Mouse (Mus musculus) embryonic stem cell, embryonic (primary cell): Measurements from ENCODE around the gene Mthfd1.
"Not testable (repeated sequence)": the region's sequence is repeated elsewhere in the genome, so short reads cannot be mapped to it uniquely, and the experiment has no call there.

ENCODE experiments used
- CTCF ChIA-PET, 4 experiments: fragments of 300-600 bp in 2 of 4; fragments of 350-600 bp in 2 of 4; sonication (Branson Sonifier 250); formaldehyde crosslinking; loops; one replicate each; lab custom pipeline; 2022; ENCODE audit warnings: inconsistent platforms in 2 of 4; lab: Charles Lee
- POLR2A ChIA-PET, 4 experiments: fragments of 300-600 bp in 2 of 4; fragments of 350-600 bp in 2 of 4; sonication (Branson Sonifier 250); formaldehyde crosslinking; loops; one replicate each; lab custom pipeline; 2022; ENCODE audit warnings: antibody characterized with exemption in 4 of 4, inconsistent platforms in 1 of 4; lab: Charles Lee

The Mthfd1 gene

DNA sequence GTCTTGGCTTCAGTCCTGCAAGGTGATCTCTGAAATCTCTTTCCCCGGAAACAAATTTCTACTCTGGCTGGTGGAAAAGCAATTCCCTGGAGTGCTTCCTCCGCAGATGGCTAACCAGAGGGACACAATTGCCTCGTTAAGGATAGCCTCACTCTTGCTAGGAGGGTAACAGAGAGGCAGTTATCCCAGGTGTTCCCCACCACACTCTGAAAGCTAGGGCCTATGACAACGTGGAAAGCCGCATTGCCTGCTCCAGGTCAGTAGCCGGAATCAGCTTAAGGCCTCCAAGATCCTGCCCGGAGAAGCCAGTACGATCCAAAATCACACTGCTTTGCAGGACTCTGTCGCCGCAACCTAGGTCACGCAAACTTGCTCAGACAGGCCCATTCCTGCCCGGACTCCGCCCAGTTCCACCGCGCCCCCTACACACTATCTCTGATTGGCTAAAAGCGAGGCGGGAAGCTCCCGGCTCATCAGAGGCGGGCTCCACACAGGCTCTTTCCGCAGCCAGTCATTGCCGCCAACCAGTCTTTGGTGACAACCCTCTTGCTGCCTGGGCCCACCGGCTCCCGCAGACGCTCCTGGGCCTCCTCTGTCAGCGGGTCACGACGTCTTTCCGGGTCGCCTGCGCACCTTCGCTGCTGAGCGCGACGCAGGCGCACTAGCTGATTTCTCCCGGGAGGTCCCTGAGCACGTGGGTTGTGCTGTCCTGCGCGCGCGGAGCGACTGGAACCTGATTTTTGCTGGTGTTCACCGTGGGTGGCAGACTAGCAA lies at the start of gene Mthfd1:
Gene Mthfd1 (plus strand): TSS at position 574 of the 774 bp plus-strand sequence.
- ChIA-PET CTCF (interaction anchor here (0.5 to 2.6 kb wide), 14 partner anchors 8 to 279 kb away, joined by 3 to 11 read pairs (median 4); partner anchors contain the start of gene Tex21 (in 1 of the 4)), POLR2A (interaction anchor here (0.6 to 5.4 kb wide), 75 partner anchors 7 to 708 kb away, joined by 3 to 34 read pairs (median 4); partner anchors contain the start of genes Akap5 (in 2 of the 4), Hspa2 (in 1 of the 4), Max (in 1 of the 4) and Tex21 (in 1 of the 4))

DNA sequence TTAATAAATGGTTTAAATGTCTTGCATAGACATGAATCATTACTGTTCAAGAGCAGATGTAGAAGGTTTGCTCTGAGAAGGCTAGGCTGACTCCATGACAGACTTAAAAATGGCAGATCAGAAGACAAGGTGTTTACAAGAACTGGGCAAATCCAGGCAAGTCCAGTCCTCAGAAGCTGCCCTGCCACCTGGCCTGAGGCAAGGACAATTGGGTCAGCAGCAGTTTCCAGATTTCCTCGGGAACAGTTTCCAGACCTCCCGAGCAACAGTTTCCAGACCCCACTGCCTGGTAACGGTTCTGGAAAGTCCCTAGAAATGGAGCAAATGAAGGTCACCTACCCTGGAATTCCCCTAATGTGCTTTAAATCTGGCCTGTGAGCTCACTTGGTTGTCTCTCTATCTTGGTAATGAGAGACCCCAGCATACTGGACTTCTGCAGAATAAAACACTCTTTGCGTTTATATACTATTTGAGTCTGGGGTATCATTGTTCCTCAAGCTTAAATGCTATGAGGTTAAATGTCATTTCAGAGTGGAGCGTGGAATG lies 45.6 kb upstream of the Mthfd1 start:
- ChIA-PET CTCF (interaction anchor here in 2 of 4 experiments (1.0 to 1.4 kb wide), 2 partner anchors 13 kb away, joined by 4 to 5 read pairs; no protein-coding TSS in a partner anchor), POLR2A (interaction anchor here in 3 of 4 experiments (0.7 to 1.5 kb wide), 7 partner anchors 9 to 239 kb away, joined by 3 to 6 read pairs (median 4); partner anchors contain the start of gene Mthfd1 (in 1 of the 3))

DNA sequence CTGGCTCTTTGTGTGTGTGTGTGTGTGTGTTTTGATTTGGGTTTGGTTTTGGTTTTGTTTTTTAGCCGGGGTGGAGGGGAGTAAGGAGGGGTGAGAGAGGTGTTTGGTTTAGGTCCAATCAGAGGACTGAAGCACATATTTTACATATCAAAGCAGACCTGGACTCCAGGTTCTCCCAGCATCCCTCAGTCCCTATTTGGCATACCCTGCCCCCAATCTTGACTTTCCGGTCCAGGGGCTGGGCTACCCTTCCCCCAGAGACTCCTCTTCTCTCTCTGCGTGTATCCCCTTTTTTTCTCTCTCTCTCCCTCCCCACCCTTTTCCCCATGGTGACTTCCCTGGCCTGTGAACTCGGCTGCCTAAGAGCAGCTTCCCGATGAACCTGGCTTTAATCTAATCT lies 40.0 kb upstream of the Mthfd1 start:
- ChIA-PET POLR2A (interaction anchor here (1.0 to 4.2 kb wide), 7 partner anchors 10 to 695 kb away, joined by 3 to 34 read pairs (median 5); partner anchors contain the start of gene Mthfd1 (in 2 of the 4)), CTCF (interaction anchor here in 1 of 4 experiments (0.6 kb wide), 1 partner anchor 20 kb away, joined by 4 read pairs; no protein-coding TSS in a partner anchor)

DNA sequence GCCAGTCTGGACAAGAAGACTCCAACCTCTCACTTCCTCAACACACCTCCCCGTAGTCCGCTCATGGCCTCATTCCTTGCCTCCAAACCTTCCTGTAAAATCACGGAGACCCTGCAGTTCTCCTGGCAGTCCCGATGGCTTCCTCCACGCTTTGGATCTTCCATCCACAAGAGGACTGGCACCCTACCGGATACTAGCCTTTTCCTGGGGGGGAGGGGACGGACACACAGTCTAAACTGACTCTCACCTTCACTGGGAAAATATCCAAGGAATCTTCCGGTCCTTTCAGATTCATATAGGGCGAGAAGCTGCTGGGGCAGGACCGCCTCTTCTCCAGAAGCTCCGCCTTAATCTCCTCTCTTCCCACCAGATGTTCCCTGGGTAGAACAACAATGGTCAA lies 38.4 kb upstream of the Mthfd1 start:
- ChIA-PET POLR2A (interaction anchor here (0.6 to 4.2 kb wide), 26 partner anchors 10 to 547 kb away, joined by 3 to 34 read pairs (median 4); partner anchors contain the start of genes Mthfd1 (in 3 of the 4) and Wdr89 (in 1 of the 4)), CTCF (interaction anchor here in 3 of 4 experiments (0.6 to 1.5 kb wide), 6 partner anchors 20 to 379 kb away, joined by 3 to 4 read pairs (median 3); no protein-coding TSS in a partner anchor)

DNA sequence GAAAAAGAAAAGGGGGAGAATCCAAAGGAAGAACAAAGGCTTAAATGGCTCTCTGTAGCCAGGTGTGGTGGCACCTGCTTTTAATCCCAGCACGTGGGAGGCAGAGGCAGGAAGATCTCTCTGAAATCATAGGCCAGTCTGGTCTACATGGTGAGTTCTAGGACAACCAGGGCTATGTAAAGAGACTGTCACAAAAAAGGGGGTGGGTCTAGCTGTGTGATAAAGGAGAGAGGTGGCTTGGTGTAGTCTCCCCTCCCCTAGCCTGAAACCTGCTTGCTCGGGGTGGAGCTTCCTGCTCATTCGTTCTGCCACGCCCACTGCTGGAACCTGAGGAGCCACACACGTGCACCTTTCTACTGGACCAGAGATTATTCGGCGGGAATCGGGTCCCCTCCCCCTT lies 33.0 kb upstream of the Mthfd1 start:
- CTCF ChIA-PET, result not testable (repeated sequence)
- POLR2A ChIA-PET, result interaction anchor here in 2 of 4 experiments (0.8 to 2.3 kb wide), 5 partner anchors 8 to 33 kb away, joined by 3 to 8 read pairs (median 4); partner anchors contain the start of gene Mthfd1 (in 1 of the 2)

DNA sequence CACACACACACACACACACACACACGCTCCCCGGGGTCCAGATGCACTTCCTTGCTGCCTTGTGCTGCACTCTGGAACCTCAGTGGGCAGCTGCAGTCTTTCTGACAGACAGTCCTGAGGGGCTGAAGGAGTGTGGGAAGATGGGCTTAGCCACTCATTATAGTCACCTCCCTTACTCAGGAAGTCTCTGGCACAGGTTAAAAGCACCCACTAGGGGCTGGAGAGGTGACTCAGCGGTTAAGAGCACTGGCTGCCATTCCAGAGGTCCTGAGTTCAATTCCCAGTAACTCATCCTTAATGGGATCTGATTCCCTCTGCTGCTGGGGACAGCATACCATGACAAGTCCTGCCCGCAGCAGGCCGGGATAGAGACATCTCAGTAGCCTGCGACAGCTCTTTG lies 24.5 kb upstream of the Mthfd1 start:
- ChIA-PET POLR2A (interaction anchor here (0.6 to 2.4 kb wide), 22 partner anchors 9 to 729 kb away, joined by 3 to 21 read pairs (median 5); partner anchors contain the start of gene Mthfd1 (in 2 of the 4)), CTCF (interaction anchor here (0.5 to 1.2 kb wide), 4 partner anchors 21 to 225 kb away, joined by 4 to 15 read pairs (median 8); no protein-coding TSS in a partner anchor)

DNA sequence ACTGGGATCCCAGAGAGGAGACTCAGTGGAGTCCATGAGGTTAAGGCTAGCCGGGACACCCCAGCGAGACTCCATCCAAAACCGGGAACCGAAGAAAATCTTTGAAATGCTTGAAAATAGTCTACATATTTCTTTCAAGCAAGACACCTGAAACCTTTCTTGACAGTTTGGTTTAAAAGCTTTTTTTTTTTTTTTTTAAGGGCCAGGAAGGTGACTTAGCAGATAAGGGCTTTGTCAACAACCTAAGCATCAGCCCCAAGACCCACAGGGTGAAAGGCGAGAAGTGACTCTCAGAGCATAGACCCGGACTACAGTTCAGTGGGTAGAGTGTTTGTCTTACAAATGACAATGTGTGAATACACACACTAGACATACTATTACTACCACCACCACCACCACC lies 19.8 kb upstream of the Mthfd1 start:
- CTCF ChIA-PET, result interaction anchor here (0.5 to 0.7 kb wide), 6 partner anchors 11 to 284 kb away, joined by 3 to 4 read pairs (median 3); no protein-coding TSS in a partner anchor
- POLR2A ChIA-PET, result interaction anchor here (0.6 to 1.9 kb wide), 8 partner anchors 14 to 316 kb away, joined by 3 to 12 read pairs (median 4); partner anchors contain the start of gene Mthfd1 (in 2 of the 4)

DNA sequence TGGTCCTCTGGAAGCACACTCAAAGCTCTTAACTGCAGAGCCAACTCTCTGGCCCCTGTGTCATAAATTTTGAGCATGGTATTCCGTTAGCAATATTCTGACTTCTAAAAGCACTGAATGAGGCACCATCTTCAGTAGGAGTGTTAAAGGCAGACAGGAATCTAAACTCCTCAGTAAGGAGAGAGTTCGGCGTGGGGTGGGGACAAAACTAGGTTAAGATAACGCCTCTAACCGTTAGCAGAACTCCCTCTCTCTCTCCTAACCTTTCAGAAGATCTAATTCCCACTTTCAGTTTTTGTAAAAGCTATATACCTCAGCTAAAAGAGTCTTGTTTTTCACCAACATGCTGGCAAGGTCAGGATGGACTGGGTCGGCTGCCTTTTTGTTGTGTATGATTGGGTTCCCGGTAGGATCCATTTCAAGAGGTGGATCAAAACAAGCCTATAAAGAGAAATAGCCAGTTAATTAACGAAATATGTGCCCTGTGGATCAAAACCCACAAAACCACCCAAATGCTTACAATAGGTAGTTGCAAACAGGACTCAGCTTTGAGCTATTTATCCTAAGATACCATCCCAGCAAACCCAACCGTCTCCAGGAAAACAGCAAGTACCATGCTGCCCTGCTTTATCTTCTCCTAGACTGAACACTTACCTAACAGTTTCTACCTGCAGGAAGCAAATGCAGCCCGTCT lies 15.8 kb upstream of the Mthfd1 start:
- POLR2A ChIA-PET, result interaction anchor here (0.6 to 2.9 kb wide), 14 partner anchors 9 to 66 kb away, joined by 3 to 28 read pairs (median 4); partner anchors contain the start of gene Mthfd1 (in 2 of the 4)
- CTCF ChIA-PET, result interaction anchor here in 2 of 4 experiments (0.6 to 0.7 kb wide), 2 partner anchors 51 to 79 kb away, joined by 3 to 5 read pairs; no protein-coding TSS in a partner anchor

DNA sequence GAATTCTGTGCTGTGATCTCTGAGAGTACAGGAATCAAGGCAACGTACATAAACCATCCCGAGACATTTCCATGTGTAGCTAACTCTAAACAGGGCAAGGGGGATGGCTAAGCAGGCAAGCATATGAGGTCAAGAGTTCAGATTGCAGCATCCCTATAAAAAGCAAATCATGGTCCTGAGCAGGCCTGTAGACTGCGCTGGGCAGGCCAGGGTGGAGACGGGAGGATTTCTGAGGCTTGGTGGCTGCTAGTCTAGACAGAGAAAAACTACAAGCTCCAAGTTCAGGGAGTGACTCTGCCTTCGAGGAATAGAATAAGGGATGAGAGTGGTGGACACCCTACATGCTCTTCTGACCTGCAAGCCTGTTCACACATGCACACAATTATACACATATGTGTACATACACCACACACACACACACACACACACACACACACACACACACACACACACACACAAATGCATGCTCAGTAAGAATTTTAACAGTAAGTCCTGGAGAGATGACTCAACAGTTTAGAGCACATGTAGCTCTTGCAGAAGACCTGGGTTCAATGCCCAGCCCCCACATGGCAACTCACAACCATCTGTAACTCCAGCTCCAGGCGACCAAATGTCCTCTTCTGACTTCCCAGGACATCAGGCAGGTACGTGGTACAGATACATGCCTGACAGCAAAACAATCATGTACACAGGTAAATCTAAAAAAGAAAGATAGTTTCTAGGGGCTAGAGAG lies 15.1 kb upstream of the Mthfd1 start:
- ChIA-PET CTCF (interaction anchor here in 2 of 4 experiments (0.5 to 0.7 kb wide), 2 partner anchors 62 to 79 kb away, joined by 3 to 5 read pairs; no protein-coding TSS in a partner anchor), POLR2A (interaction anchor here (0.6 to 2.9 kb wide), 10 partner anchors 9 to 65 kb away, joined by 3 to 28 read pairs (median 5); partner anchors contain the start of gene Mthfd1 (in 2 of the 4))

DNA sequence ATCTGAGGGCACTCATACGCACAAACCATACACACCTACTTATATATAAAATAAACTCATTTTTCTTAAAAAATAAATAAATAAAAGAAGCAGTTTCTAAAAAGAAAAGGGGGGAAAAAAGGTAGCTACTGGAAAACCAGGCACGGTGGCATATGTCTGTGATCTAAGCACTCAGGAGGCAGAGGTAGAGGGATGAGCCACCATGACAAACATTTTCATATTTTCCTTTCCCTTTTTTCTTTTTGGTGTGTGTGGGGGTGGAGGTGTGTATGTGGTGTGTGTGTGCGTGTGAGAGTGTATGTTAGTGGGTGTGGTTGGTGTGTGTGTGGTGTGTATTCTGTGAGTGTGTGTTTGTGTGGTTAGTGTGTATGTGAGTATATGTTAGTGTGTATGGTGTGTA lies 14.4 kb upstream of the Mthfd1 start:
- ChIA-PET CTCF (no interaction called here), POLR2A (interaction anchor here in 2 of 4 experiments (0.7 to 2.9 kb wide), 5 partner anchors 11 to 20 kb away, joined by 3 to 28 read pairs (median 8); partner anchors contain the start of gene Mthfd1 (in 2 of the 2))

DNA sequence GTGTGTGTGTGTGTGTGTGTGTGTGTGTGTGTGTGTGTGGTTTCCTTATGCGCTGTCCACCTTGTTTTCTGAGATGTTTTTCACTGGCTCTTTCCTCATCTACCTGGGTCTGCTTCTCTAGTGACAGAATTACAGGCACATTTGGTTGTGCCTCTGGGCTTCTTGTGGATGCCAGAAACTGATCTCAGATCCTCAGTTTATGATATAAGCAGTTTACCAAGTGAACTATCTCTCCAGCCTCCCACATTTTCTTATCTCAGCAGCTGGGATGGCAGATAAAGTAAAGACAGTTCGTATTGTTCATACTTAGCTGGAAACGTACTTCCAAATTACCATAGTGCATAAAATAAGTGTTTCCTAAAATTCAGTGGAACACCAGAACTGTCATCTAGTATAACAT lies 14.0 kb upstream of the Mthfd1 start:
- ChIA-PET CTCF (no interaction called here), POLR2A (interaction anchor here in 2 of 4 experiments (0.7 to 2.0 kb wide), 3 partner anchors 13 to 19 kb away, joined by 3 to 8 read pairs (median 4); partner anchors contain the start of gene Mthfd1 (in 2 of the 2))

DNA sequence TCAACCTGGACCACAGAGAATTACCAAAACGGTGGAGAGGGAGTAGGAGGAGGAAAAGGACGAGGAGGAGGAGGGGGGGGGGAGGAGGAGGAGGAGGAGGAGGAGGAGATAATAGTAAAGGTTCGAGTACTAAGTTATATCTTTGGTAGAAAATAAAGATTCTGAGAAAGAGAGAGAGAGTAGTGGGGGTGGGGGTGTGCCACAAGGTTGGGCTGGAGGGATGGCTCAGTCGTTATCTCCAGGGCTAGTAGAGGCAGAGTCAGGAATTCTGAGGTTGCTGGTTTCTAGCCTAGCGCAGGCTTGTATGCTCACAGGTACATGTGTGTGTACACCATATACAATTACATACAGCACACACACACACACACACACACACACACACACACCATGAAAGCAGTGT lies 13.3 kb upstream of the Mthfd1 start:
- ChIA-PET POLR2A (interaction anchor here in 2 of 4 experiments (0.9 to 2.0 kb wide), 4 partner anchors 9 to 13 kb away, joined by 3 to 8 read pairs (median 6); partner anchors contain the start of gene Mthfd1 (in 2 of the 2)), CTCF (interaction anchor here in 1 of 4 experiments (0.6 kb wide), 1 partner anchor 171 kb away, joined by 3 read pairs; no protein-coding TSS in a partner anchor)

DNA sequence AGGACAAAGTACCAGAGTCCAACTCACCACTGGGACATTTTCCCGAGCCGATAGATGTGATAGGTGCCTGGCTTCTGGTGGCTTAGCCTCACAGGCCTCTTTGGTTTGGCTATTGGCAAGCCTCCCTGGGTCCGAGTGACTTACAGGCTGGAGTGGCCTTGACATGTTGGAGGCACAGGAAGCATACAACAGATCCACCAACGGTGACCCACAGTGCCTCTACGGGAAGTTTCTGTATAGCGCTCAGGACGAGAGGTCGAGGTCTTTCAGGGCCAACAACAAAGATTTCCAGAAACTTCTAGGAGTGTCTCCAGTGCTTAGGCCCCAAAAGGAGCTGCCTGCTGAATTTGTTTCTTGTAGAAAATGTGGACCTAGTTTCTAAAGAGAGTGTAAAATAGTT lies 10.1 kb upstream of the Mthfd1 start:
- CTCF ChIA-PET, result interaction anchor here in 2 of 4 experiments (0.6 kb wide), 2 partner anchors 91 to 173 kb away, joined by 3 to 7 read pairs; no protein-coding TSS in a partner anchor
- POLR2A ChIA-PET, result interaction anchor here in 1 of 4 experiments (1.0 to 1.4 kb wide), 4 partner anchors 10 to 15 kb away, joined by 3 to 5 read pairs (median 4); partner anchors contain the start of gene Mthfd1

DNA sequence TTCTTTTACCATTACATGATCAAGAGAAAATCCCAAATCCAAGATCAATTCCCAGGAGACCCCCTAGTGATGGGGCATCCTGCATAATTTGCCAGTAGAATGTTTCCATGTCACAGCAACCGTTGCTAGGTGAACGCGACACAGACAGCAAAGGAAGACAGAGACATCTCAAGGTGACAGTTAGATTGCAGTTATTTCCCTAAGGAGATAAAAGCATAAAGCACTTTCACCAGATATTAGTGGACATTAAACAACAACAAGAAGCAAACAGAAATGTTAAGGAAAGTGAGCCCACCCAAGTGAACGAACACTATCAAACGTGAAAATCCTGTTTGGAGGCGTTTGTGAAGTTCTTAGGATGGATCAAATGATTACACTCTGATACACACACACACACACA lies 8.5 kb upstream of the Mthfd1 start, which contains the start of gene Tex21:
Gene Tex21 (minus strand): TSS at position 101 of the 400 bp plus-strand sequence.
- CTCF ChIA-PET, result interaction anchor here in 1 of 4 experiments (0.7 kb wide), 1 partner anchor 9 kb away, joined by 8 read pairs; no protein-coding TSS in a partner anchor
- POLR2A ChIA-PET, result interaction anchor here in 1 of 4 experiments (0.8 kb wide), 1 partner anchor 8 kb away, joined by 4 read pairs; the partner anchor contains the start of gene Mthfd1

DNA sequence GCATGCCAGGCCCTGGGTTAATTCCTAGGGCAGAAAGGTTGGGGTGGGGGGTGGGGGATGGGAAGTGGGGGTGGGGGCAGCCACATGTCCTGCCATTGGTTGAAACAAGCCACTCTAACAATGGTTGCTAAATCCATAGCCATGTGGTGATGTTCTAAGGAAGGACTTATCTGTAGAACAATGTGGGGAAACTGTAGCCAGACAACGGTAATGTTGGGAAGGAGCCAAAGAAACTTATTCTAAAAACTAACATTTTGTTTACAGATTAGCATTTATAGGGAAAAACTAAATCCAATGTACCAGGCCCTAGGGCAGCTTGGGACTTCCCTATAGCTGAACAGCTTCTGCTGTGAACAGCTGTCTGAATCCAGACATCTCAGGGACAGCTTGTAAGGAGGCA lies 2.0 kb upstream of the Mthfd1 start:
- ChIA-PET POLR2A (interaction anchor here in 2 of 4 experiments (0.7 to 5.4 kb wide), 16 partner anchors 9 to 584 kb away, joined by 3 to 34 read pairs (median 7); partner anchors contain the start of gene Wdr89 (in 2 of the 2)), CTCF (no interaction called here)

DNA sequence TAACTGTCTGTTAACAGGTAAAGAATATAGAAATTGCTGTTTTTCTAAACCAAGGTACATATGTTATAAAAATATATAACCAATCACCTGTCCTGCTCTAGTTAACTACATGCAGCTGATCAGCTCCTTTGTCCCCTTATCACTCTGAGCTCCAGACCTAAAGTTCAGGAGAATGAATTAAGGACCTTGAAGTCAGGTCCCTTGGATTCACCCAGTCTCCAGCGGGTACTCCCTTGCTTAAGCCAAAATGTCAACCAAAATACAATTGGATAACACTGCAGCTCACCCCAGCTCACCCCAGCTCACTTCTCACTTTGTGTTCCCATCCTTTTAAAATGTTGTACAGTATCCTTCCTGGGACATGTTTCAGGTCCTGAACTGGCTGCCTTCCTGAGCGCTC lies 1.5 kb upstream of the Mthfd1 start:
- POLR2A ChIA-PET, result interaction anchor here in 3 of 4 experiments (0.6 to 5.4 kb wide), 22 partner anchors 9 to 648 kb away, joined by 3 to 34 read pairs (median 6); partner anchors contain the start of gene Wdr89 (in 2 of the 3)
- CTCF ChIA-PET, result no interaction called here
